Mouse (Mus musculus) liver, embryonic 14.5 days (tissue): ENCODE measurements around the gene Trp53i11. TPM values are rescaled to one million over a fixed set of nuclear protein-coding genes. Genes with fewer than 3 reads are reported as not detected.

Experiments used
- ATAC-seq: fragments of 200-750 bp; cut with Nextera tagmentation; 2 replicates; pipeline ENCODE4 v1.8.0; 2017; ENCODE audit warnings: moderate number of reproducible peaks, mild to moderate bottlenecking, moderate library complexity; ENCODE audit not compliant: insufficient read depth
- DNase-seq, 3 experiments: peaks; one replicate each; pipeline ENCODE4 v3.0.0-alpha.2; 2012 to 2013; ENCODE audit warnings: low read depth in 3 of 3, low spot score in 3 of 3
- H3K27ac ChIP-seq: fragments of 300-500 bp; sonication (generic); 2 replicates; pipeline ENCODE4 v1.5.1; 2014; ENCODE audit warnings: moderate library complexity, mild to moderate bottlenecking, control low read depth, inconsistent platforms
- H3K27me3 ChIP-seq: fragments of 300-500 bp; sonication (generic); 2 replicates; pipeline ENCODE4 v1.6.1; 2014; ENCODE audit warnings: mild to moderate bottlenecking, low read length, moderate library complexity; ENCODE audit not compliant: control insufficient read depth, insufficient read depth
- H3K36me3 ChIP-seq: fragments of 300-500 bp; sonication (generic); replicated peaks from 2 replicates; pipeline ENCODE4 v1.6.1; 2014; ENCODE audit warnings: low read depth; ENCODE audit not compliant: control insufficient read depth, insufficient read depth
- H3K4me1 ChIP-seq, 2 experiments: fragments of 200-500 bp in 1 of 2; fragments of 300-500 bp in 1 of 2; sonication (generic) in 1 of 2; replicated peaks; 2 replicates each; pipeline ENCODE4 v1.6.1; 2012 to 2014; ENCODE audit warnings: antibody characterized with exemption in 1 of 2, inconsistent platforms in 1 of 2, low read length in 1 of 2; ENCODE audit not compliant: control insufficient read depth in 2 of 2, insufficient read depth in 2 of 2
- H3K4me2 ChIP-seq: fragments of 300-500 bp; sonication (generic); 2 replicates; pipeline ENCODE4 v1.6.1; 2014; ENCODE audit warnings: low read depth, mild to moderate bottlenecking, control low read depth, moderate library complexity
- H3K4me3 ChIP-seq, 2 experiments: fragments of 200-500 bp in 1 of 2; fragments of 300-500 bp in 1 of 2; sonication (generic) in 1 of 2; 2 replicates each; pipeline ENCODE4 v1.5.1; 2012 to 2014; ENCODE audit warnings: low read depth in 2 of 2, low read length in 2 of 2, mild to moderate bottlenecking in 2 of 2, control low read depth in 1 of 2, inconsistent platforms in 1 of 2, moderate library complexity in 1 of 2; ENCODE audit not compliant: insufficient read depth in 1 of 2
- H3K9ac ChIP-seq: fragments of 300-500 bp; sonication (generic); replicated peaks from 2 replicates; pipeline ENCODE4 v1.6.1; 2014; ENCODE audit warnings: mild to moderate bottlenecking, control low read depth, moderate library complexity
- H3K9me3 ChIP-seq: fragments of 300-500 bp; sonication (generic); 2 replicates; pipeline ENCODE4 v1.6.1; 2016; ENCODE audit warnings: low read length, mixed read lengths; ENCODE audit not compliant: control insufficient read depth
- CTCF ChIP-seq: IDR thresholded peaks from 2 replicates; pipeline ENCODE4 v1.5.1; 2016; ENCODE audit warnings: antibody characterized with exemption, low read depth, control low read depth
- EP300 ChIP-seq: IDR thresholded peaks from 2 replicates; pipeline ENCODE4 v1.6.1; 2016; ENCODE audit warnings: antibody characterized with exemption, low read depth
- WGBS: fragments of 180-500 bp; shearing (Covaris S2); extraction: QIAGEN DNeasy Blood & Tissue Kit; methylation state at CpG from one replicate; pipeline ENCODE4 v1.1.7; 2014; ENCODE audit not compliant: insufficient replicate concordance; 5-methylcytosine and 5-hydroxymethylcytosine counted together
- polyA plus RNA-seq, 2 experiments: library from polyadenylated mRNA; depleted of rRNA in 1 of 2; stranded (reverse) in 1 of 2; unstranded in 1 of 2; fragments of >200 nt; fragmentation: Nextera tagmentation in 1 of 2; extraction: Ambion mirVana in 1 of 2; gene quantifications; 2 replicates each; pipeline versions ENCODE4 v1.2.1 to v1.2.3; 2012 to 2014

Trp53i11 gene
- polyA plus RNA-seq, 2 experiments: 1.9 TPM

DNA sequence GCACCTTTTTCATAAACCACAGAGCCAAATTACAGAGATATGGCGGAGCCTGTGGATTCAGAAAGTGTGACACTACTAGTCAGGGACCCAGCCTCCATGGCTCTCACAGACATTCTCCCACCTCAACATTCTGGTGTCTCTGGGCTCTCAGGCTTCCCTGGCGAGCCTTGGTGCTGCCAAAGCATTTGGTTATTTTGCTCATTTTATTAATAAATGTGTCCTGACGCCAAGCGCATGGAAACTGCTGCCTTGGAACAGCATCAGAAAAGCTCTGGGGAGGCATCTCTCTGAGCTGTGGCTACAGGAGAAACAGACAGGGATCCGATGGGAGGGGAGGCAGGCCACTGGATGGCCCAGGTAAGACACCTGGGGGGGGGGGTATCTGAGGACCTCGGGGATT, 15.4 kb upstream of the Trp53i11 start:
- no peaks in the 10 kb centered on the region for H3K9me3 ChIP-seq
- H3K4me2 ChIP-seq: no peak overlapping the region
- no peak for ATAC-seq
- H3K4me1 ChIP-seq: 0 out of 4 replicates have a peak, but pooled peaks cover 0 to 2% of the 10 kb centered on the region in 2 experiments
- 54% methylated on average over 6 of the region's 6 CpGs for WGBS
- no peak overlapping the region for H3K4me3 ChIP-seq
- TF ChIP-seq CTCF (no peak), EP300 (no peak)
- H3K27me3 ChIP-seq: no peaks in the 10 kb centered on the region
- no peak overlapping the region for H3K27ac ChIP-seq
- H3K9ac ChIP-seq: no peak overlapping the region
- H3K36me3 ChIP-seq: no peaks in the 10 kb centered on the region
- DNase-seq: no peak

DNA sequence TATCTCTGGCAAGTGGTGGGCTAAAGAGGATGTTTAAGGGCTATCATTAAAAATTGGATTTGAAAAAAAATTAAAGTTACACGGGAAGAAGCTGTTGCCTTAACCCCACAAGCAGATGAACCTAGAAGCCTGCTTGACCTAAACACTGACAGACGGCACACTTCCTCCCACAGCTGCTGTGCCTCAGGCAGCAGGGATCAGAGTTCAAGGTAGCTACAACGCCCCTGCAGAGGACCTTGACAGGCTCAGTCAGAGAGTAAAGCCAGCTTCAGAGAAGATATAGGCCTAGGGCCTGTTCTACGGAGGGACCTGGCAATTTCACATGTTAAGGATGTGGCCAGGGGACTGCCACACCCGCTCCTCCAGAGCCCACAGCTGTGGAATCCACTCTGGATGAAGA, 14.9 kb upstream of the Trp53i11 start:
- H3K4me3 ChIP-seq: no peak overlapping the region
- no peak for TF ChIP-seq EP300
- no peak for TF ChIP-seq CTCF
- no peak overlapping the region for H3K27ac ChIP-seq
- 0 out of 4 replicates have a peak, but pooled peaks cover 0 to 4% of the 10 kb centered on the region in 2 experiments for H3K4me1 ChIP-seq
- no peak for DNase-seq
- no peaks in the 10 kb centered on the region for H3K27me3 ChIP-seq
- no peak for ATAC-seq
- H3K9me3 ChIP-seq: no peaks in the 10 kb centered on the region
- H3K4me2 ChIP-seq: no peak overlapping the region
- no peak overlapping the region for H3K9ac ChIP-seq
- 32% methylated on average over 5 of the region's 5 CpGs for WGBS
- no peaks in the 10 kb centered on the region for H3K36me3 ChIP-seq

DNA sequence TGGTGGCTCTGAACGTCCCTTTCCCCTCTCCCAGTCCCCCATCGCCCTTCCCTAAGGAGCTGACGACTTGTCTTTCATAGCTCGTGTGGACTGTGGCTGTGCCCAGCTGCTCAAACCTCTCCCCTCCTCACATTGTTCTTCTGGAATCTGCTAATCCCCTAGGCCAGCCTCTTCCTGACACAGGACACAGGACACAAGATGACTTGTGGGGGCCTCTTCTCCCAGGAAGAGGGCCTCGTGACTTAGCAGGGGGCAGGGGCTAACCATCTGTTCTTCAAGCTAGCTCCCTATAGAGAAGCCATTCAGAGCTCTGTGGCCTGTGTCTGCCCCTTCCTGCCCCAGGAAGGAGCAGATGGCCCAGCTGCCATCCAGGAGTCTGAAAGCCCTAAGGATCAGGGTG, 13.2 kb upstream of the Trp53i11 start:
- TF ChIP-seq CTCF: no peak
- TF ChIP-seq EP300: no peak
- Histone ChIP-seq H3K9me3 (no peaks in the 10 kb centered on the region), H3K4me1 (0 out of 4 replicates have a peak, but pooled peaks cover 0 to 4% of the 10 kb centered on the region in 2 experiments), H3K27ac (no peak overlapping the region), H3K4me2 (no peak overlapping the region), H3K9ac (no peak overlapping the region), H3K4me3 (no peak overlapping the region), H3K27me3 (peaks cover 9% of the 10 kb centered on the region), H3K36me3 (no peaks in the 10 kb centered on the region)
- no peak for ATAC-seq
- 27% methylated on average over 5 of the region's 5 CpGs for whole genome bisulfite sequencing
- DNase-seq: no peak

DNA sequence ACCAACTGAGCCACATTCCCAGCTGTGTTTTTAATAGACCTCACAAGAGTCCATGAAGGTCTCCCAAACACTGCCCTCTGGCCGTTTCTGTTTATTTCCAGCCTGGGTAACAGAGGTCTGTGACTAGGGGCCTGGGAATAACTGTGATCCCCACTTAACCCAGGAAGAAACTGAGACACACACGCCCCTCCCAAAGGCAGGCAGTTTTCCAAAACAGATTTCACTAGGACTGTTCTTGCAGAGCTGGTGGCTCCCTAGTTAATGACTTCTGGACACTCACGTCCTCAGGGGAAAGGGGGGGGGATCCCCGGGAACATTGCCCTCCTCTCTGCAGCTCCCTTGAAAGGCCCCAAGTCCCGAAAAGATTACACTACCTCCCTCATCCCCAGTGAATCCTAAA, 12.1 kb upstream of the Trp53i11 start:
- WGBS: 29% methylated on average over 5 of the region's 5 CpGs
- no peak for TF ChIP-seq CTCF
- no peak for TF ChIP-seq EP300
- no peak overlapping the region for H3K9ac ChIP-seq
- no peak overlapping the region for H3K4me2 ChIP-seq
- no peak overlapping the region for H3K4me3 ChIP-seq
- 0 out of 4 replicates have a peak, but pooled peaks cover 0 to 4% of the 10 kb centered on the region in 2 experiments for H3K4me1 ChIP-seq
- ATAC-seq: no peak
- H3K36me3 ChIP-seq: no peaks in the 10 kb centered on the region
- no peak for DNase-seq
- H3K9me3 ChIP-seq: no peaks in the 10 kb centered on the region
- no peak overlapping the region for H3K27ac ChIP-seq
- peaks cover 19% of the 10 kb centered on the region for H3K27me3 ChIP-seq

DNA sequence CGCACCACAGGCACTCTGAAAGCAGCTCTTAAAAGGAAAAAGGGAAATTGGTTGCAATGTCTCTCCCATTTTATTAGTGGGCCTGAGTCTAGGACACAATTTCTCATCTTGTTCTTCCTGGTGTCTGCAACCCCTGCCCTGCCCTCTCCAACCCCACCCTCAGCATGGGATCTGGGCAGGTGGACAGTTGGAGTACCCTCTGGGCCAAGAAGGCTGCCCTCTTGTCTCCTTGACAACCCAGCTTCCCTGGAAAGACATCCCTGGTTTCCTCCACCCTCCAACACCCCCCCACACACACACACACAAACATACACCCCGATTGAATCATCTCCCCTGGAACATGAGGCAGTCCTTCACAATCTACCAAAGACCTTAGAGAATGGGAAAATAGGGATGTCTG, 11.6 kb upstream of the Trp53i11 start:
- no peak for TF ChIP-seq EP300
- TF ChIP-seq CTCF: no peak
- Histone ChIP-seq H3K9ac (no peak overlapping the region), H3K4me1 (0 out of 4 replicates have a peak, but pooled peaks cover 0 to 4% of the 10 kb centered on the region in 2 experiments), H3K27me3 (peaks cover 23% of the 10 kb centered on the region), H3K4me2 (no peak overlapping the region), H3K36me3 (no peaks in the 10 kb centered on the region), H3K9me3 (no peaks in the 10 kb centered on the region), H3K4me3 (no peak overlapping the region), H3K27ac (no peak overlapping the region)
- DNase-seq (no peak), ATAC-seq (no peak)
- WGBS: 57% methylated on average over 2 of the region's 2 CpGs
